ENCODE assay signal across 18 mouse cellular contexts in the genomic region with DNA sequence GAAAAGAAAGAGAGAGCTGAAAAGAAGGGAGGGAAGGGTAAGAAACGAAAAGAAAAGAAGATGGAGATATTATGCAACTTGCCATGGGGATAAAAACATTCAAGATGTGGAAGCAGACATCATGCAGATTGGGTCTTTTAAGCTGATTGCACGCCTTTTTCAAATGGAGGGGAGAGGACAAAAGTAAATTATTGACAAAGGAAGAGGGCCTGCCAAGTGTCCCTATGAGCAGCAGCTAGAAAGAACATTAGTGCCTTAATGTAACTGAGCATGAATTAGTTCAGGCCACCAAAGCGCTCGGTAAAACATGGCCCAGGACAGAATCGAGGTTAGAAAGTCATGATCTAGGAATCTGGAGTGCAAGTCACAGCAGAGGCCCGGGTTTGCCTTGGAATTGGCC. TPM values are rescaled to one million over a fixed set of nuclear protein-coding genes. Genes with fewer than 3 reads are reported as not detected.
A peak's percentile ranks its signal among the peaks of the same experiment; 100 is the strongest.
DNase-seq lines count a peak whose midpoint lies in the region; ATAC-seq and TF ChIP-seq lines count a peak whose summit lies in the region.
"Had no signal": no experiment of that assay in that cellular context is flagged by ENCODE, and none has a peak within 500 bp of the region (broad histone marks: within the 10 kb centered on the region; RNA-seq: fewer than 3 reads in every experiment).

No protein-coding gene starts in this region.

- H3K4me1 ChIP-seq in kidney, adult 2 months (ENCODE audit: control insufficient read depth, insufficient read depth, low read length) = no peaks in the 10 kb centered on the region
- H3K4me1 ChIP-seq in kidney, embryonic 16.5 days (ENCODE audit: insufficient read depth, low read length) = 0 out of 2 replicates have a peak, but pooled peaks cover 3% of the 10 kb centered on the region
- no peaks in the 10 kb centered on the region for H3K4me1 ChIP-seq in lung, postnatal 0 days (ENCODE audit: insufficient read depth, low read depth, low read length)
- H3K4me1 ChIP-seq: embryonic facial prominence, embryonic 13.5 days; forebrain, embryonic 12.5 days; hindbrain, embryonic 12.5 days had no signal

- no peak overlapping the region for H3K4me3 ChIP-seq in kidney, adult 2 months (ENCODE audit: insufficient read depth, low read depth, low read length)
- no peak overlapping the region for H3K4me3 ChIP-seq in kidney, embryonic 16.5 days (ENCODE audit: low read length)
- no peak overlapping the region for H3K4me3 ChIP-seq in lung, postnatal 0 days (ENCODE audit: low read depth, low read length)
- H3K4me3 ChIP-seq: embryonic facial prominence, embryonic 13.5 days; forebrain, embryonic 12.5 days; heart, embryonic 12.5 days; hindbrain, embryonic 12.5 days had no signal

- no peak overlapping the region for H3K9ac ChIP-seq in kidney, embryonic 16.5 days (replicated peaks; ENCODE audit: low read length)
- no peak overlapping the region for H3K9ac ChIP-seq in lung, postnatal 0 days (replicated peaks; ENCODE audit: low read depth)
- H3K9ac ChIP-seq: embryonic facial prominence, embryonic 13.5 days; forebrain, embryonic 12.5 days; heart, embryonic 12.5 days; hindbrain, embryonic 12.5 days had no signal

- no peak overlapping the region for H3K27ac ChIP-seq in kidney, adult 2 months (ENCODE audit: insufficient read depth, low read depth, low read length)
- no peak overlapping the region for H3K27ac ChIP-seq in kidney, embryonic 16.5 days (ENCODE audit: low read length)
- H3K27ac ChIP-seq in lung, postnatal 0 days (ENCODE audit: low read length) = no peak overlapping the region
- H3K27ac ChIP-seq: embryonic facial prominence, embryonic 13.5 days; forebrain, embryonic 12.5 days; hindbrain, embryonic 12.5 days had no signal

- no peak; the same call in 1 of the 2 replicates for TF ChIP-seq EP300 in lung, postnatal 0 days (IDR thresholded peaks at IDR 0.05)

- no peak for TF ChIP-seq POLR2A in kidney, adult 2 months (IDR thresholded peaks at IDR 0.05; ENCODE audit: low read depth, low read length)

- H3K9me3 ChIP-seq in kidney, embryonic 16.5 days (ENCODE audit: low read length) = peaks cover 4% of the 10 kb centered on the region; the same call in 1 of the 2 replicates
- no peaks in the 10 kb centered on the region for H3K9me3 ChIP-seq in lung, postnatal 0 days (ENCODE audit: low read length)
- H3K9me3 ChIP-seq: embryonic facial prominence, embryonic 13.5 days; forebrain, embryonic 12.5 days; heart, embryonic 12.5 days; hindbrain, embryonic 12.5 days had no signal

- no peak for TF ChIP-seq CTCF in kidney, adult 2 months (conservative IDR thresholded peaks at IDR 0.05; ENCODE audit: insufficient read depth, insufficient read length, low read depth, low read length)
- TF ChIP-seq CTCF in lung, postnatal 0 days (IDR thresholded peaks at IDR 0.05) = no peak

- no peaks in the 10 kb centered on the region for H3K36me3 ChIP-seq in kidney, adult 2 months (ENCODE audit: control insufficient read depth, insufficient read depth, low read length)
- 0 out of 2 replicates have a peak, but pooled peaks cover 1% of the 10 kb centered on the region for H3K36me3 ChIP-seq in kidney, embryonic 16.5 days (ENCODE audit: insufficient read depth, low read length)
- no peaks in the 10 kb centered on the region for H3K36me3 ChIP-seq in lung, postnatal 0 days (ENCODE audit: insufficient read depth, low read length)
- H3K36me3 ChIP-seq: forebrain, embryonic 12.5 days; hindbrain, embryonic 12.5 days had no signal

- no peak overlapping the region for H3K4me2 ChIP-seq in kidney, embryonic 16.5 days (replicated peaks; ENCODE audit: low read depth, low read length)
- H3K4me2 ChIP-seq in lung, postnatal 0 days (replicated peaks; ENCODE audit: low read depth, low read length) = no peak overlapping the region
- H3K4me2 ChIP-seq: embryonic facial prominence, embryonic 13.5 days; forebrain, embryonic 12.5 days; heart, embryonic 12.5 days; hindbrain, embryonic 12.5 days had no signal

- H3K27me3 ChIP-seq in kidney, adult 2 months (replicated peaks; ENCODE audit: control insufficient read depth, insufficient read depth, low read length) = no peaks in the 10 kb centered on the region; the same call in 1 of the 2 replicates
- H3K27me3 ChIP-seq in kidney, embryonic 16.5 days (ENCODE audit: insufficient read depth, low read length) = no peaks in the 10 kb centered on the region
- H3K27me3 ChIP-seq in lung, postnatal 0 days (replicated peaks; ENCODE audit: insufficient read depth, low read length) = no peaks in the 10 kb centered on the region
- H3K27me3 ChIP-seq: embryonic facial prominence, embryonic 13.5 days; forebrain, embryonic 12.5 days; heart, embryonic 12.5 days; hindbrain, embryonic 12.5 days had no signal

- no peak for ATAC-seq in kidney, embryonic 16.5 days (ENCODE audit: low FRiP score, low TSS enrichment)
- ATAC-seq in lung, postnatal 0 days = no peak
- ATAC-seq: forebrain, embryonic 16.5 days had no signal

- peak; percentile 63 for DNase-seq in kidney, adult 2 months
- DNase-seq in kidney, postnatal 10 days = no peak
- peak; percentile 17 to 57 for DNase-seq in kidney, postnatal 36 days
- peak; percentile 31 for DNase-seq in lung, postnatal 0 days (ENCODE audit: low spot score)
- DNase-seq in lung, postnatal 14 days = no peak
- DNase-seq: adrenal gland, adult 2 months; adrenal gland, postnatal 25 days; cerebellum, adult 18-20 months; cerebellum, adult 9-11 months; cerebellum, postnatal 36 days; gastrocnemius, postnatal 14 days; heart, postnatal 4 days had no signal

- WGBS in kidney, adult 2 months = 40% methylated on average over 6 of the region's 6 CpGs
- WGBS in kidney, embryonic 16.5 days = 71% methylated on average over 6 of the region's 6 CpGs
- WGBS in lung, postnatal 0 days = 56% methylated on average over 6 of the region's 6 CpGs

RNA-seq across cellular contexts. Expression of a gene that starts 35.5 kb away (rescaled TPM):
- 2.6 and 2.7 TPM in 2 replicates for polyA plus RNA-seq in kidney, adult 2 months (2012; rRNA removed)
- 74.2 and 77.9 TPM in 2 replicates for polyA plus RNA-seq in kidney, embryonic 16.5 days (2015; fragmentation: Nextera tagmentation; extraction: Ambion mirVana)
- 15.6 and 23.9 TPM in 2 replicates for polyA plus RNA-seq in lung, postnatal 0 days (2015; fragmentation: Nextera tagmentation; extraction: Ambion mirVana)

Comparison
In these comparisons a context has a peak if more than half of its experiments do, and no peak if none do; other contexts are left out.
1. DNase-seq: peak in kidney, adult 2 months (single experiment), kidney, postnatal 36 days (2 of 2) and lung, postnatal 0 days (single experiment); none in kidney, postnatal 10 days (single experiment) and lung, postnatal 14 days (single experiment).